Comparison of ENCODE assay signal across 7 mouse cellular contexts in genomic region chr17:21449669-21450068, GRCm38 (mm10). TPM values are rescaled to one million over a fixed set of nuclear protein-coding genes. Genes with fewer than 3 reads are reported as not detected.
DNase-seq lines count a peak whose midpoint lies in the region; ATAC-seq and TF ChIP-seq lines count a peak whose summit lies in the region.

No protein-coding gene starts in this region.

- H3K27ac ChIP-seq in left cerebral cortex, adult 2 months, result peak overlapping the region; percentile 81

- peak; percentile 93 for DNase-seq in adipocyte (ENCODE audit: low spot score)
- peak; percentile 58 to 75 for DNase-seq in cerebellum, postnatal 25 days
- DNase-seq in frontal cortex, postnatal 36 days (ENCODE audit: low spot score in 2 of 2), result peak; percentile 68 to 88
- peak; percentile 77 for DNase-seq in hindlimb bud, embryonic 11.5 days (ENCODE audit: extremely low spot score, low read depth, low spot score)
- peak; percentile 58 to 71 for DNase-seq in left cerebral cortex, adult 2 months (ENCODE audit: extremely low spot score in 1 of 2, low spot score in 2 of 2)
- DNase-seq in right cerebral cortex, postnatal 25 days, result peak; percentile 67

- peak; percentile 86 for TF ChIP-seq CTCF in left cerebral cortex, adult 2 months (IDR thresholded peaks at IDR 0.05)

- intact Hi-C loops in left cerebral cortex, adult 2 months (cut with DNase I), result loop anchor here (1.0 to 2.0 kb wide), 2 partner anchors 39 to 67 kb away; partner anchors contain the start of gene Zfp53

- H3K4me3 ChIP-seq in left cerebral cortex, adult 2 months, result peak overlapping the region; percentile 77

- peak; percentile 78 for ATAC-seq in megakaryocyte, adult 5-6 weeks (ENCODE audit: poor library complexity, severe bottlenecking)

RNA-seq across cellular contexts. Expression of gene Zfp51, which starts 0.5 kb away (rescaled TPM):
- 1 to 10 TPM; 4.0 to 4.6 TPM for total RNA-seq in left cerebral cortex, adult 2 months (2021)
- total RNA-seq in megakaryocyte, adult 5-6 weeks (2015), result 16.3 and 19.6 TPM in 2 replicates
- 12.4 and 12.5 TPM in 2 replicates for total RNA-seq in megakaryocyte, adult 5-6 weeks (2017)

RNA-seq across cellular contexts. Expression of gene Zfp54, which starts 26.6 kb away (rescaled TPM):
- total RNA-seq in left cerebral cortex, adult 2 months (2021), result 1 to 10 TPM; 1.0 to 1.3 TPM
- total RNA-seq in megakaryocyte, adult 5-6 weeks (2015), result 4.1 and 7.1 TPM in 2 replicates
- 10.1 and 10.4 TPM in 2 replicates for total RNA-seq in megakaryocyte, adult 5-6 weeks (2017)

RNA-seq across cellular contexts. Expression of gene Zfp53, which starts 39.1 kb away (rescaled TPM):
- total RNA-seq in left cerebral cortex, adult 2 months (2021), result 1 to 10 TPM; 4.0 to 5.1 TPM
- total RNA-seq in megakaryocyte, adult 5-6 weeks (2015), result 23.9 and 25.5 TPM in 2 replicates
- total RNA-seq in megakaryocyte, adult 5-6 weeks (2017), result 13.7 and 16.0 TPM in 2 replicates

Comparison
In these comparisons a context has a peak if more than half of its experiments do, and no peak if none do; other contexts are left out.
1. Peak in every context shown above with its lines: DNase-seq, ATAC-seq, H3K4me3 ChIP-seq and H3K27ac ChIP-seq.